Mouse (Mus musculus) cerebellum, adult 11 months (tissue): ENCODE results near the gene Creb5.

Experiments used
- DNase-seq: peaks from one replicate; pipeline ENCODE4 v3.0.0; 2022

Creb5 gene

GRCm38 (mm10) chr6:53603041-53603440, 316.0 kb downstream of the Creb5 start:
- no peak for DNase-seq

- DNase-seq = no peak
Measured at GRCm38 (mm10) chr6:53603695-53604094, 316.6 kb downstream of the Creb5 start.

- DNase-seq = no peak
Measured at GRCm38 (mm10) chr6:53604386-53604785, 317.3 kb downstream of the Creb5 start.

- DNase-seq = no peak
Measured at GRCm38 (mm10) chr6:53605184-53605583, 318.1 kb downstream of the Creb5 start.

- peak; percentile 6 for DNase-seq
Measured at GRCm38 (mm10) chr6:53611451-53611945, 324.4 kb downstream of the Creb5 start.

- no peak for DNase-seq
Measured at GRCm38 (mm10) chr6:53612681-53613080, 325.6 kb downstream of the Creb5 start.

GRCm38 (mm10) chr6:53615440-53616211, 328.6 kb downstream of the Creb5 start:
- DNase-seq = no peak

- DNase-seq = no peak
Measured at GRCm38 (mm10) chr6:53618164-53618563, 331.1 kb downstream of the Creb5 start.

- no peak for DNase-seq
Measured at GRCm38 (mm10) chr6:53619676-53620075, 332.6 kb downstream of the Creb5 start.

GRCm38 (mm10) chr6:53621295-53621694, 334.2 kb downstream of the Creb5 start:
- DNase-seq = no peak

- no peak for DNase-seq
Measured at GRCm38 (mm10) chr6:53624455-53625276, 337.6 kb downstream of the Creb5 start.

GRCm38 (mm10) chr6:53626044-53626443, 339.0 kb downstream of the Creb5 start:
- no peak for DNase-seq

- DNase-seq = no peak
Measured at GRCm38 (mm10) chr6:53628714-53629113, 341.6 kb downstream of the Creb5 start.

GRCm38 (mm10) chr6:53635453-53635852, 348.4 kb downstream of the Creb5 start:
- no peak for DNase-seq

GRCm38 (mm10) chr6:53637356-53638351, 350.6 kb downstream of the Creb5 start:
- peak; percentile 10 for DNase-seq

- DNase-seq = no peak
Measured at GRCm38 (mm10) chr6:53641633-53642605, 354.8 kb downstream of the Creb5 start.

GRCm38 (mm10) chr6:53642826-53643356, 355.8 kb downstream of the Creb5 start:
- DNase-seq = peak; percentile 6

GRCm38 (mm10) chr6:53643481-53643880, 356.4 kb downstream of the Creb5 start:
- no peak for DNase-seq

GRCm38 (mm10) chr6:53644056-53644455, 357.0 kb downstream of the Creb5 start:
- no peak for DNase-seq

- no peak for DNase-seq
Measured at GRCm38 (mm10) chr6:53644971-53645370, 357.9 kb downstream of the Creb5 start.

- no peak for DNase-seq
Measured at GRCm38 (mm10) chr6:53649782-53650181, 362.7 kb downstream of the Creb5 start.
